Mouse (Mus musculus): ENCODE results near the gene Cdyl2. TPM values are rescaled to one million over a fixed set of nuclear protein-coding genes. Genes with fewer than 3 reads are reported as not detected.

Gene Cdyl2
- polyA plus RNA-seq, 1 experiment from 2014 or later: 3.2 TPM

- Histone ChIP-seq H3K27me3 (ENCODE audit: control insufficient read depth, insufficient read depth, low read length) (no peaks in the 10 kb centered on the region), H3K4me1 (replicated peaks; ENCODE audit: control insufficient read depth, insufficient read depth) (no peaks in the 10 kb centered on the region), H3K9ac (ENCODE audit: low read length) (no peak overlapping the region), H3K4me3 (ENCODE audit: low read depth, low read length) (no peak overlapping the region), H3K36me3 (ENCODE audit: control insufficient read depth, insufficient read depth, low read length) (no peaks in the 10 kb centered on the region), H3K27ac (replicated peaks) (no peak overlapping the region), H3K9me3 (ENCODE audit: control insufficient read depth, low read length) (no peaks in the 10 kb centered on the region), H3K4me2 (replicated peaks; ENCODE audit: low read depth) (no peak overlapping the region)
- WGBS: 94% methylated on average over 2 of the region's 2 CpGs
- no peak for ATAC-seq (ENCODE audit: low FRiP score, low TSS enrichment)
- no peak for DNase-seq (ENCODE audit: low spot score)
- TF ChIP-seq CTCF (IDR thresholded peaks at IDR 0.05; ENCODE audit: low read depth) (no peak), EP300 (optimal IDR thresholded peaks at IDR 0.05) (no peak)
Observed at GRCm38 (mm10) chr8:116627854-116628479, 104.8 kb downstream of the Cdyl2 start.

GRCm38 (mm10) chr8:116623591-116623990, 109.2 kb downstream of the Cdyl2 start:
- no peak overlapping the region for H3K4me3 ChIP-seq (ENCODE audit: low read depth, low read length)
- H3K9me3 ChIP-seq (ENCODE audit: control insufficient read depth, low read length): no peaks in the 10 kb centered on the region
- no peaks in the 10 kb centered on the region for H3K36me3 ChIP-seq (ENCODE audit: control insufficient read depth, insufficient read depth, low read length)
- H3K9ac ChIP-seq (ENCODE audit: low read length): no peak overlapping the region
- DNase-seq (ENCODE audit: low spot score) (no peak), ATAC-seq (ENCODE audit: low FRiP score, low TSS enrichment) (no peak)
- no peaks in the 10 kb centered on the region for H3K4me1 ChIP-seq (replicated peaks; ENCODE audit: control insufficient read depth, insufficient read depth)
- H3K4me2 ChIP-seq (replicated peaks; ENCODE audit: low read depth): no peak overlapping the region
- H3K27me3 ChIP-seq (ENCODE audit: control insufficient read depth, insufficient read depth, low read length): no peaks in the 10 kb centered on the region
- no peak overlapping the region for H3K27ac ChIP-seq (replicated peaks)
- 96% methylated on average over 11 of the region's 11 CpGs for WGBS
- no peak for TF ChIP-seq EP300 (optimal IDR thresholded peaks at IDR 0.05)
- TF ChIP-seq CTCF (IDR thresholded peaks at IDR 0.05; ENCODE audit: low read depth): no peak

- no peaks in the 10 kb centered on the region for H3K4me1 ChIP-seq (replicated peaks; ENCODE audit: control insufficient read depth, insufficient read depth)
- TF ChIP-seq EP300 (optimal IDR thresholded peaks at IDR 0.05): no peak
- no peak for TF ChIP-seq CTCF (IDR thresholded peaks at IDR 0.05; ENCODE audit: low read depth)
- H3K4me2 ChIP-seq (replicated peaks; ENCODE audit: low read depth): no peak overlapping the region
- no peaks in the 10 kb centered on the region for H3K27me3 ChIP-seq (ENCODE audit: control insufficient read depth, insufficient read depth, low read length)
- 73% methylated on average over 9 of the region's 9 CpGs for WGBS
- H3K36me3 ChIP-seq (ENCODE audit: control insufficient read depth, insufficient read depth, low read length): no peaks in the 10 kb centered on the region
- DNase-seq (ENCODE audit: low spot score) (no peak), ATAC-seq (ENCODE audit: low FRiP score, low TSS enrichment) (no peak)
- no peaks in the 10 kb centered on the region for H3K9me3 ChIP-seq (ENCODE audit: control insufficient read depth, low read length)
- no peak overlapping the region for H3K27ac ChIP-seq (replicated peaks)
- no peak overlapping the region for H3K9ac ChIP-seq (ENCODE audit: low read length)
- no peak overlapping the region for H3K4me3 ChIP-seq (ENCODE audit: low read depth, low read length)
Observed at GRCm38 (mm10) chr8:116622326-116622725, 110.5 kb downstream of the Cdyl2 start.

GRCm38 (mm10) chr8:116621158-116621961, 111.4 kb downstream of the Cdyl2 start:
- no peaks in the 10 kb centered on the region for H3K9me3 ChIP-seq (ENCODE audit: control insufficient read depth, low read length)
- DNase-seq (ENCODE audit: low spot score) (no peak), ATAC-seq (ENCODE audit: low FRiP score, low TSS enrichment) (no peak)
- no peak overlapping the region for H3K9ac ChIP-seq (ENCODE audit: low read length)
- 50% methylated on average over 21 of the region's 21 CpGs for WGBS
- no peak overlapping the region for H3K4me3 ChIP-seq (ENCODE audit: low read depth, low read length)
- H3K4me1 ChIP-seq (replicated peaks; ENCODE audit: control insufficient read depth, insufficient read depth): no peaks in the 10 kb centered on the region
- H3K27me3 ChIP-seq (ENCODE audit: control insufficient read depth, insufficient read depth, low read length): no peaks in the 10 kb centered on the region
- H3K36me3 ChIP-seq (ENCODE audit: control insufficient read depth, insufficient read depth, low read length): no peaks in the 10 kb centered on the region
- H3K27ac ChIP-seq (replicated peaks): no peak overlapping the region
- TF ChIP-seq EP300 (optimal IDR thresholded peaks at IDR 0.05) (no peak), CTCF (IDR thresholded peaks at IDR 0.05; ENCODE audit: low read depth) (no peak)
- H3K4me2 ChIP-seq (replicated peaks; ENCODE audit: low read depth): no peak overlapping the region

GRCm38 (mm10) chr8:116619686-116620320, 113.0 kb downstream of the Cdyl2 start:
- no peak overlapping the region for H3K4me3 ChIP-seq (ENCODE audit: low read depth, low read length)
- ATAC-seq (ENCODE audit: low FRiP score, low TSS enrichment) (no peak), DNase-seq (ENCODE audit: low spot score) (no peak)
- H3K36me3 ChIP-seq (ENCODE audit: control insufficient read depth, insufficient read depth, low read length): no peaks in the 10 kb centered on the region
- no peak overlapping the region for H3K9ac ChIP-seq (ENCODE audit: low read length)
- H3K9me3 ChIP-seq (ENCODE audit: control insufficient read depth, low read length): no peaks in the 10 kb centered on the region
- H3K27ac ChIP-seq (replicated peaks): no peak overlapping the region
- H3K4me1 ChIP-seq (replicated peaks; ENCODE audit: control insufficient read depth, insufficient read depth): no peaks in the 10 kb centered on the region
- WGBS: 75% methylated on average over 15 of the region's 19 CpGs
- no peak overlapping the region for H3K4me2 ChIP-seq (replicated peaks; ENCODE audit: low read depth)
- no peaks in the 10 kb centered on the region for H3K27me3 ChIP-seq (ENCODE audit: control insufficient read depth, insufficient read depth, low read length)
- no peak for TF ChIP-seq EP300 (optimal IDR thresholded peaks at IDR 0.05)
- no peak for TF ChIP-seq CTCF (IDR thresholded peaks at IDR 0.05; ENCODE audit: low read depth)

- ATAC-seq (ENCODE audit: low FRiP score, low TSS enrichment) (no peak), DNase-seq (ENCODE audit: low spot score) (no peak)
- Histone ChIP-seq H3K4me3 (ENCODE audit: low read depth, low read length) (no peak overlapping the region), H3K27ac (replicated peaks) (no peak overlapping the region), H3K36me3 (ENCODE audit: control insufficient read depth, insufficient read depth, low read length) (no peaks in the 10 kb centered on the region), H3K9me3 (ENCODE audit: control insufficient read depth, low read length) (no peaks in the 10 kb centered on the region), H3K4me1 (replicated peaks; ENCODE audit: control insufficient read depth, insufficient read depth) (no peaks in the 10 kb centered on the region), H3K27me3 (ENCODE audit: control insufficient read depth, insufficient read depth, low read length) (no peaks in the 10 kb centered on the region), H3K9ac (ENCODE audit: low read length) (no peak overlapping the region), H3K4me2 (replicated peaks; ENCODE audit: low read depth) (no peak overlapping the region)
- TF ChIP-seq CTCF (IDR thresholded peaks at IDR 0.05; ENCODE audit: low read depth) (no peak), EP300 (optimal IDR thresholded peaks at IDR 0.05) (no peak)
- 83% methylated on average over 5 of the region's 5 CpGs for WGBS
Observed at GRCm38 (mm10) chr8:116619221-116619620, 113.6 kb downstream of the Cdyl2 start.

All from stomach, postnatal 0 days (tissue).